Comparison of ENCODE assay signal across 32 mouse cellular contexts in the genomic region with DNA sequence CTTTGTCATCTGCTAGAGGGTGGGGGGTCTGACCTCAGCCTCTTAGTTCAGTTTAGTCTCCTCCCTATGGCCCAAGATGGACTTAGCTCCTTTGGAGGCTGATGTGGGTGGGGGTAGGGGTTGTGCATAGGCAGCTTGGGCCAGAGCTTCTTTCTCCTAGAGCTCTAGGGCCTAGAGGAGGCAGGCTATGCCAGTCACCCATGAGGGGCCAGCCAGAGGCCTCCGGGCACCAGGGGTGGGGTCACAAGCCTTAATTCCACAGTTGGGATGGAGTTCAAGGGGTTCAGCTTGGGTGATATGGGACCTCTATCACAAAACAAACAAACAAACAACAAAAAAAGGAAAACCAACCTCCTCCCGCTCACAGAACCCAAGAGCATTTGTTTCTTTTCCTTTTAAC. TPM values are rescaled to one million over a fixed set of nuclear protein-coding genes. Genes with fewer than 3 reads are reported as not detected.
DNase-seq lines count a peak whose midpoint lies in the region; ATAC-seq and TF ChIP-seq lines count a peak whose summit lies in the region.
"Had no signal": no experiment of that assay in that cellular context is flagged by ENCODE, and none has a peak within 500 bp of the region (broad histone marks: within the 10 kb centered on the region; RNA-seq: fewer than 3 reads in every experiment).

No protein-coding gene starts in this region.

- H3K4me1 ChIP-seq in heart, adult 2 months (ENCODE audit: control insufficient read depth, insufficient read depth, low read length) = peaks cover 18% of the 10 kb centered on the region
- peaks cover 79% of the 10 kb centered on the region for H3K4me1 ChIP-seq in kidney, embryonic 15.5 days
- peaks cover 46% of the 10 kb centered on the region for H3K4me1 ChIP-seq in stomach, embryonic 16.5 days (ENCODE audit: control insufficient read depth, insufficient read depth, low read length)

- H3K4me2 ChIP-seq in kidney, embryonic 15.5 days = no peak overlapping the region
- H3K4me2 ChIP-seq in stomach, embryonic 16.5 days (ENCODE audit: low read depth, low read length) = peak overlapping the region; percentile 92; the same call in 1 of the 2 replicates
- H3K4me2 ChIP-seq: hindbrain, embryonic 12.5 days; liver, embryonic 12.5 days; midbrain, embryonic 13.5 days; neural tube, embryonic 13.5 days had no signal

- no peak for TF ChIP-seq POLR2A in heart, adult 2 months (IDR thresholded peaks at IDR 0.05; ENCODE audit: insufficient read depth, low read depth, low read length)

- 69% methylated on average over 2 of the region's 2 CpGs for WGBS in heart, adult 2 months
- 80% methylated on average over 2 of the region's 2 CpGs for WGBS in kidney, embryonic 15.5 days
- WGBS in stomach, embryonic 16.5 days = 79% methylated on average over 2 of the region's 2 CpGs

- ATAC-seq in kidney, embryonic 15.5 days (replicated peaks; ENCODE audit: low FRiP score) = no peak
- no peak for ATAC-seq in stomach, embryonic 16.5 days (ENCODE audit: insufficient read depth, low FRiP score)
- ATAC-seq: activated CD4-positive, CD25-positive, alpha-beta regulatory T cell, adult 4 months; forebrain, postnatal 0 days; hindbrain, postnatal 0 days; intestine, embryonic 15.5 days; liver, embryonic 12.5 days; liver, postnatal 0 days; midbrain, embryonic 13.5 days had no signal

- H3K27ac ChIP-seq in heart, adult 2 months = peak overlapping the region; percentile 96
- H3K27ac ChIP-seq in kidney, embryonic 15.5 days = 0 out of 2 replicates have a peak overlapping the region, but pooled peaks have one; percentile 92
- peak overlapping the region; percentile 99; the same call in 1 of the 2 replicates for H3K27ac ChIP-seq in stomach, embryonic 16.5 days (ENCODE audit: low read length)
- H3K27ac ChIP-seq: hindbrain, embryonic 12.5 days; hindbrain, postnatal 0 days; intestine, embryonic 15.5 days; left cerebral cortex, adult 2 months; liver, embryonic 12.5 days; macrophage; midbrain, embryonic 13.5 days; neural tube, embryonic 13.5 days had no signal

- no peak overlapping the region for H3K4me3 ChIP-seq in heart, adult 2 months
- no peak overlapping the region for H3K4me3 ChIP-seq in kidney, embryonic 15.5 days (replicated peaks)
- H3K4me3 ChIP-seq in stomach, embryonic 16.5 days (replicated peaks; ENCODE audit: low read length) = no peak overlapping the region
- H3K4me3 ChIP-seq: erythroblast, embryonic 14.5 days; hindbrain, embryonic 12.5 days; intestine, embryonic 15.5 days; left cerebral cortex, adult 2 months; limb, embryonic 13.5 days; liver, embryonic 12.5 days; midbrain, embryonic 13.5 days; neural tube, embryonic 13.5 days had no signal

- DNase-seq in adrenal gland, adult 2 months = peak; percentile 2
- no peak for DNase-seq in adrenal gland, adult 8-10 months
- DNase-seq in heart, adult 2 months = peak in 1 of 2 experiments; percentile 30
- DNase-seq in heart, adult 18-20 months = no peak
- DNase-seq in kidney, postnatal 4 days = no peak
- DNase-seq: adrenal gland, postnatal 25 days; cerebellum, adult 11-12 months; cerebellum, adult 9-11 months; embryo, embryonic 11 days; forebrain, postnatal 0 days; gastrocnemius, postnatal 10 days; kidney, adult 8-10 months; kidney, postnatal 14 days; liver, postnatal 0 days; lung, postnatal 10 days; right cerebral cortex, postnatal 4 days; thymus, postnatal 4 days had no signal

- no peak overlapping the region for H3K9ac ChIP-seq in heart, adult 2 months (ENCODE audit: low read depth, low read length)
- H3K9ac ChIP-seq in kidney, embryonic 15.5 days = no peak overlapping the region
- H3K9ac ChIP-seq in stomach, embryonic 16.5 days (ENCODE audit: low read length) = peak overlapping the region; percentile 46; the same call in 1 of the 2 replicates
- H3K9ac ChIP-seq: forebrain, postnatal 0 days; hindbrain, embryonic 12.5 days; intestine, embryonic 15.5 days; limb, embryonic 13.5 days; liver, embryonic 12.5 days; liver, postnatal 0 days; midbrain, embryonic 13.5 days; neural tube, embryonic 13.5 days had no signal

- H3K79me2 ChIP-seq in heart, adult 2 months (replicated peaks; ENCODE audit: control insufficient read depth, insufficient read depth, low read length) = no peaks in the 10 kb centered on the region

- H3K27me3 ChIP-seq in heart, adult 2 months (ENCODE audit: control insufficient read depth, insufficient read depth, low read length) = no peaks in the 10 kb centered on the region
- H3K27me3 ChIP-seq in kidney, embryonic 15.5 days = no peaks in the 10 kb centered on the region
- H3K27me3 ChIP-seq in stomach, embryonic 16.5 days (ENCODE audit: control insufficient read depth, insufficient read depth, low read length) = no peaks in the 10 kb centered on the region
- H3K27me3 ChIP-seq: CH12.LX; intestine, embryonic 15.5 days; limb, embryonic 13.5 days; neural tube, embryonic 13.5 days had no signal

- no peaks in the 10 kb centered on the region for H3K36me3 ChIP-seq in heart, adult 2 months (ENCODE audit: control insufficient read depth, insufficient read depth, low read length)
- H3K36me3 ChIP-seq in kidney, embryonic 15.5 days = no peaks in the 10 kb centered on the region
- H3K36me3 ChIP-seq in stomach, embryonic 16.5 days (ENCODE audit: control insufficient read depth, insufficient read depth, low read length) = no peaks in the 10 kb centered on the region
- H3K36me3 ChIP-seq: hindbrain, embryonic 12.5 days; intestine, embryonic 15.5 days; limb, embryonic 13.5 days; liver, embryonic 12.5 days; midbrain, embryonic 13.5 days; neural tube, embryonic 13.5 days had no signal

- intact Hi-C loops in heart, adult 2 months (cut with DNase I) = loop anchor here (5.0 kb wide), 1 partner anchor 47 kb away; no protein-coding TSS in a partner anchor

- no peaks in the 10 kb centered on the region for H3K9me3 ChIP-seq in kidney, embryonic 15.5 days (replicated peaks)
- H3K9me3 ChIP-seq in stomach, embryonic 16.5 days (replicated peaks; ENCODE audit: control insufficient read depth, low read length) = no peaks in the 10 kb centered on the region
- H3K9me3 ChIP-seq: hindbrain, embryonic 12.5 days; intestine, embryonic 15.5 days; limb, embryonic 13.5 days; liver, embryonic 12.5 days; midbrain, embryonic 13.5 days; neural tube, embryonic 13.5 days had no signal

- no peak for TF ChIP-seq CTCF in heart, adult 2 months (IDR thresholded peaks at IDR 0.05)

- TF ChIP-seq EP300 in heart, adult 2 months (IDR thresholded peaks at IDR 0.05; ENCODE audit: insufficient read depth, low read depth, low read length) = no peak

RNA-seq across cellular contexts. Expression of a gene that starts 2.0 kb away (rescaled TPM):
- 1 to 10 TPM; 6.0 to 8.8 TPM for total RNA-seq in adrenal gland, adult 2 months (2021)
- polyA plus RNA-seq in adrenal gland, adult 2 months (2012; rRNA removed) = 11.0 and 17.4 TPM in 2 replicates
- total RNA-seq in adrenal gland, adult 8-10 months (2022) = 10 to 100 TPM in 1 of 4 experiments, 1 to 10 TPM in 3; 4.3 to 10.2 (median 6.4) TPM
- total RNA-seq in heart, adult 2 months (2021) = 10 to 100 TPM; 39.2 to 51.4 TPM
- 36.2 and 46.2 TPM in 2 replicates for polyA plus RNA-seq in heart, adult 2 months (2012; rRNA removed)
- 10 to 100 TPM; 39.1 to 40.6 TPM for total RNA-seq in heart, adult 18-20 months (2021)
- polyA plus RNA-seq in kidney, embryonic 15.5 days (2015; fragmentation: Nextera tagmentation; extraction: Ambion mirVana) = 4.0 and 6.3 TPM in 2 replicates
- 13.3 and 20.5 TPM in 2 replicates for polyA plus RNA-seq in stomach, embryonic 16.5 days (2015; fragmentation: Nextera tagmentation; extraction: Ambion mirVana)
- total RNA-seq: megakaryocyte-erythroid progenitor cell, adult 5-6 weeks had no signal

RNA-seq across cellular contexts. Expression of a gene that starts 27.1 kb away (rescaled TPM):
- 100 to 1,000 TPM; 152 to 159 TPM for total RNA-seq in adrenal gland, adult 2 months (2021)
- polyA plus RNA-seq in adrenal gland, adult 2 months (2012; rRNA removed) = 272 and 291 TPM in 2 replicates
- 100 to 1,000 TPM; 177 to 189 (median 179) TPM for total RNA-seq in adrenal gland, adult 8-10 months (2022)
- 100 to 1,000 TPM; 134 to 139 TPM for total RNA-seq in heart, adult 2 months (2021)
- polyA plus RNA-seq in heart, adult 2 months (2012; rRNA removed) = 39.1 and 64.4 TPM in 2 replicates
- 100 to 1,000 TPM; 159 to 167 TPM for total RNA-seq in heart, adult 18-20 months (2021)
- polyA plus RNA-seq in kidney, embryonic 15.5 days (2015; fragmentation: Nextera tagmentation; extraction: Ambion mirVana) = 51.2 and 54.4 TPM in 2 replicates
- 16.5 and 20.5 TPM in 2 replicates for polyA plus RNA-seq in stomach, embryonic 16.5 days (2015; fragmentation: Nextera tagmentation; extraction: Ambion mirVana)

RNA-seq across cellular contexts. Expression of a gene that starts 53.7 kb away (rescaled TPM):
- 100 to 1,000 TPM; 716 to 736 TPM for total RNA-seq in adrenal gland, adult 2 months (2021)
- 917 and 1,104 TPM in 2 replicates for polyA plus RNA-seq in adrenal gland, adult 2 months (2012; rRNA removed)
- 100 to 1,000 TPM; 619 to 722 (median 665) TPM for total RNA-seq in adrenal gland, adult 8-10 months (2022)
- total RNA-seq in heart, adult 2 months (2021) = 10 to 100 TPM; 54.4 to 61.9 TPM
- polyA plus RNA-seq in heart, adult 2 months (2012; rRNA removed) = 173 and 200 TPM in 2 replicates
- 10 to 100 TPM; 46.4 to 52.7 TPM for total RNA-seq in heart, adult 18-20 months (2021)
- 177 and 231 TPM in 2 replicates for polyA plus RNA-seq in kidney, embryonic 15.5 days (2015; fragmentation: Nextera tagmentation; extraction: Ambion mirVana)
- polyA plus RNA-seq in stomach, embryonic 16.5 days (2015; fragmentation: Nextera tagmentation; extraction: Ambion mirVana) = 110 and 228 TPM in 2 replicates

Comparison
In these comparisons a context has a peak if more than half of its experiments do, and no peak if none do; other contexts are left out.
1. RNA of a gene that starts 53.7 kb away (total RNA-seq): 716 to 736 TPM in adrenal gland, adult 2 months and 619 to 722 TPM in adrenal gland, adult 8-10 months; 54.4 to 61.9 TPM in heart, adult 2 months and 46.4 to 52.7 TPM in heart, adult 18-20 months; every median in the first group is over 4 times any median in the second.
2. Peak in every context shown above with its lines, with median percentiles within 50 percentile points of each other: H3K27ac ChIP-seq.